Mouse (Mus musculus) forebrain, embryonic 14.5 days (tissue): ENCODE measurements around the gene Kat7. TPM values are rescaled to one million over a fixed set of nuclear protein-coding genes. Genes with fewer than 3 reads are reported as not detected.

Experiments used
- ATAC-seq: fragments of 200-750 bp; cut with Nextera tagmentation; 2 replicates; pipeline ENCODE4 v1.8.0; 2017; ENCODE audit warnings: mild to moderate bottlenecking, moderate library complexity
- DNase-seq: peaks from one replicate; pipeline ENCODE4 v3.0.0-alpha.2; 2015; ENCODE audit warnings: low spot score
- H3K27ac ChIP-seq: fragments of 300-500 bp; sonication (generic); 2 replicates; pipeline ENCODE4 v1.5.1; 2014; ENCODE audit warnings: low read depth, mild to moderate bottlenecking, control low read depth, low read length, moderate library complexity
- H3K27me3 ChIP-seq: fragments of 300-500 bp; sonication (generic); replicated peaks from 2 replicates; pipeline ENCODE4 v1.6.1; 2014; ENCODE audit warnings: low read length, control low read depth, mixed read lengths; ENCODE audit not compliant: control insufficient read depth, insufficient read depth
- H3K36me3 ChIP-seq: fragments of 300-500 bp; sonication (generic); 2 replicates; pipeline ENCODE4 v1.6.1; 2014; ENCODE audit warnings: low read length, control low read depth; ENCODE audit not compliant: control insufficient read depth, insufficient read depth
- H3K4me1 ChIP-seq: fragments of 300-500 bp; sonication (generic); 2 replicates; pipeline ENCODE4 v1.6.1; 2014; ENCODE audit warnings: antibody characterized with exemption, low read length, control low read depth; ENCODE audit not compliant: control insufficient read depth, insufficient read depth
- H3K4me2 ChIP-seq: fragments of 300-500 bp; sonication (generic); 2 replicates; pipeline ENCODE4 v1.6.1; 2014; ENCODE audit warnings: mild to moderate bottlenecking, control low read depth, low read length
- H3K4me3 ChIP-seq: fragments of 300-500 bp; sonication (generic); 2 replicates; pipeline ENCODE4 v1.5.1; 2014; ENCODE audit warnings: low read depth, low read length, control low read depth
- H3K9ac ChIP-seq: fragments of 300-500 bp; sonication (generic); 2 replicates; pipeline ENCODE4 v1.6.1; 2014; ENCODE audit warnings: mild to moderate bottlenecking, low read length, control low read depth, moderate library complexity
- H3K9me3 ChIP-seq: fragments of 300-500 bp; sonication (generic); replicated peaks from 2 replicates; pipeline ENCODE4 v1.6.1; 2016; ENCODE audit warnings: low read length, control low read depth, mixed read lengths; ENCODE audit not compliant: control insufficient read depth
- WGBS: fragments of 180-500 bp; shearing (Covaris S2); extraction: QIAGEN DNeasy Blood & Tissue Kit; methylation state at CpG from one replicate; pipeline ENCODE4 v1.1.7; 2014; 5-methylcytosine and 5-hydroxymethylcytosine counted together
- polyA plus RNA-seq: library from polyadenylated mRNA; unstranded; fragments of >200 nt; fragmentation: Nextera tagmentation; extraction: Ambion mirVana; gene quantifications from 2 replicates; pipeline ENCODE4 v1.2.1, GENCODE M21; 2014

The Kat7 gene
- polyA plus RNA-seq, 1 experiment from 2014 or later: 66.5 TPM

- DNase-seq: no peak
- H3K4me1 ChIP-seq: no peaks in the 10 kb centered on the region
- H3K27me3 ChIP-seq: no peaks in the 10 kb centered on the region
- H3K4me2 ChIP-seq: no peak overlapping the region
- H3K27ac ChIP-seq: no peak overlapping the region
- 91% methylated on average over 6 of the region's 6 CpGs for WGBS
- no peak overlapping the region for H3K4me3 ChIP-seq
- H3K36me3 ChIP-seq: peaks cover 99% of the 10 kb centered on the region
- H3K9me3 ChIP-seq: no peaks in the 10 kb centered on the region
- ATAC-seq: no peak
- H3K9ac ChIP-seq: no peak overlapping the region
Observed at GRCm38 (mm10) chr11:95276056-95276455, 34.0 kb downstream of the Kat7 start.

- no peak for DNase-seq
- Histone ChIP-seq H3K4me1 (no peaks in the 10 kb centered on the region), H3K9ac (no peak overlapping the region), H3K36me3 (peaks cover 97% of the 10 kb centered on the region), H3K27ac (no peak overlapping the region), H3K4me2 (no peak overlapping the region), H3K9me3 (no peaks in the 10 kb centered on the region), H3K4me3 (no peak overlapping the region), H3K27me3 (no peaks in the 10 kb centered on the region)
- ATAC-seq: no peak
- WGBS: 93% methylated on average over 3 of the region's 3 CpGs
Observed at GRCm38 (mm10) chr11:95274613-95275012, 35.4 kb downstream of the Kat7 start.

- ATAC-seq (no peak), DNase-seq (no peak)
- 87% methylated on average over 5 of the region's 5 CpGs for WGBS
- Histone ChIP-seq H3K27ac (no peak overlapping the region), H3K9ac (no peak overlapping the region), H3K4me1 (no peaks in the 10 kb centered on the region), H3K9me3 (no peaks in the 10 kb centered on the region), H3K4me2 (no peak overlapping the region), H3K36me3 (peaks cover 92% of the 10 kb centered on the region), H3K27me3 (no peaks in the 10 kb centered on the region), H3K4me3 (no peak overlapping the region)
Observed at GRCm38 (mm10) chr11:95273661-95274060, 36.4 kb downstream of the Kat7 start.

- DNase-seq: no peak
- H3K27me3 ChIP-seq: no peaks in the 10 kb centered on the region
- H3K36me3 ChIP-seq: peaks cover 26% of the 10 kb centered on the region
- no peak for ATAC-seq
- no peak overlapping the region for H3K4me2 ChIP-seq
- no peak overlapping the region for H3K27ac ChIP-seq
- 0 out of 2 replicates have a peak, but pooled peaks cover 4% of the 10 kb centered on the region for H3K4me1 ChIP-seq
- 35% methylated on average over 6 of the region's 6 CpGs for WGBS
- no peak overlapping the region for H3K9ac ChIP-seq
- H3K9me3 ChIP-seq: no peaks in the 10 kb centered on the region
- no peak overlapping the region for H3K4me3 ChIP-seq
Observed at GRCm38 (mm10) chr11:95266540-95267245, 43.4 kb downstream of the Kat7 start.

- no peak for ATAC-seq
- DNase-seq: no peak
- Histone ChIP-seq H3K4me2 (no peak overlapping the region), H3K27ac (no peak overlapping the region), H3K9ac (no peak overlapping the region), H3K36me3 (peaks cover 6% of the 10 kb centered on the region; the same call in 1 of the 2 replicates), H3K27me3 (no peaks in the 10 kb centered on the region), H3K9me3 (no peaks in the 10 kb centered on the region), H3K4me3 (no peak overlapping the region), H3K4me1 (0 out of 2 replicates have a peak, but pooled peaks cover 4% of the 10 kb centered on the region)
- WGBS: 55% methylated on average over 4 of the region's 4 CpGs
Observed at GRCm38 (mm10) chr11:95264455-95265013, 45.5 kb downstream of the Kat7 start.

GRCm38 (mm10) chr11:95263816-95264454, 46.1 kb downstream of the Kat7 start:
- no peak overlapping the region for H3K4me3 ChIP-seq
- no peaks in the 10 kb centered on the region for H3K9me3 ChIP-seq
- DNase-seq: no peak
- no peaks in the 10 kb centered on the region for H3K27me3 ChIP-seq
- H3K36me3 ChIP-seq: 0 out of 2 replicates have a peak, but pooled peaks cover 3% of the 10 kb centered on the region
- H3K4me2 ChIP-seq: no peak overlapping the region
- H3K4me1 ChIP-seq: 0 out of 2 replicates have a peak, but pooled peaks cover 4% of the 10 kb centered on the region
- H3K27ac ChIP-seq: no peak overlapping the region
- ATAC-seq: no peak
- 9% methylated on average over 11 of the region's 11 CpGs for WGBS
- H3K9ac ChIP-seq: no peak overlapping the region

GRCm38 (mm10) chr11:95261178-95261751, 48.8 kb downstream of the Kat7 start, which contains the start of gene Tac4:
TSS of gene Tac4 (plus strand) at chr11:95261529.
- DNase-seq: no peak
- Histone ChIP-seq H3K9ac (no peak within 1 kb of the TSS), H3K4me3 (no peak within 1 kb of the TSS), H3K27me3 (no peaks in the 10 kb centered on the region), H3K4me1 (peaks cover 10% of the 10 kb centered on the region), H3K36me3 (no peaks in the 10 kb centered on the region), H3K4me2 (no peak within 1 kb of the TSS), H3K9me3 (no peaks in the 10 kb centered on the region), H3K27ac (no peak within 1 kb of the TSS)
- ATAC-seq: no peak
- WGBS: 68% methylated on average over 5 of the region's 5 CpGs

GRCm38 (mm10) chr11:95259088-95259849, 50.8 kb downstream of the Kat7 start:
- Histone ChIP-seq H3K9ac (peak overlapping the region; percentile 70), H3K4me3 (peak overlapping the region; percentile 41), H3K36me3 (no peaks in the 10 kb centered on the region), H3K9me3 (no peaks in the 10 kb centered on the region), H3K4me1 (peaks cover 9% of the 10 kb centered on the region), H3K4me2 (peak overlapping the region; percentile 86), H3K27ac (no peak overlapping the region), H3K27me3 (no peaks in the 10 kb centered on the region)
- DNase-seq (peak; percentile 72), ATAC-seq (peak; percentile 81)
- under 1% methylated on average over 73 of the region's 73 CpGs for WGBS
